Mouse (Mus musculus) embryonic facial prominence, embryonic 12.5 days (tissue): ENCODE measurements around the gene Syce3. TPM values are rescaled to one million over a fixed set of nuclear protein-coding genes. Genes with fewer than 3 reads are reported as not detected.
"Not testable (repeated sequence)": the region's sequence is repeated elsewhere in the genome, so short reads cannot be mapped to it uniquely, and the experiment has no call there.

ENCODE experiments used
- ATAC-seq: fragments of 200-750 bp; cut with Nextera tagmentation; 2 replicates; pipeline ENCODE4 v1.8.0; 2017; ENCODE audit not compliant: insufficient number of reproducible peaks, insufficient read depth, low FRiP score, low TSS enrichment
- H3K27ac ChIP-seq: fragments of 300-500 bp; sonication (generic); 2 replicates; pipeline ENCODE4 v1.5.1; 2016; ENCODE audit warnings: mild to moderate bottlenecking
- H3K27me3 ChIP-seq: fragments of 300-500 bp; sonication (generic); 2 replicates; pipeline ENCODE4 v1.6.1; 2016; ENCODE audit warnings: mild to moderate bottlenecking, moderate library complexity
- H3K36me3 ChIP-seq: fragments of 300-500 bp; sonication (generic); 2 replicates; pipeline ENCODE4 v1.6.1; 2016; ENCODE audit warnings: mild to moderate bottlenecking
- H3K4me1 ChIP-seq: fragments of 300-500 bp; sonication (generic); 2 replicates; pipeline ENCODE4 v1.6.1; 2016
- H3K4me2 ChIP-seq: fragments of 300-500 bp; sonication (generic); replicated peaks from 2 replicates; pipeline ENCODE4 v1.6.1; 2016; ENCODE audit warnings: mild to moderate bottlenecking, moderate library complexity
- H3K4me3 ChIP-seq: fragments of 300-500 bp; sonication (generic); 2 replicates; pipeline ENCODE4 v1.5.1; 2016; ENCODE audit warnings: mild to moderate bottlenecking
- H3K9ac ChIP-seq: fragments of 300-500 bp; sonication (generic); 2 replicates; pipeline ENCODE4 v1.6.1; 2016; ENCODE audit warnings: mild to moderate bottlenecking, moderate library complexity
- H3K9me3 ChIP-seq: fragments of 300-500 bp; sonication (generic); 2 replicates; pipeline ENCODE4 v1.6.1; 2016; ENCODE audit warnings: mild to moderate bottlenecking, moderate library complexity
- WGBS: fragments of 180-500 bp; shearing (Covaris S2); methylation state at CpG from one replicate; pipeline ENCODE4 v1.1.7; 2016; 5-methylcytosine and 5-hydroxymethylcytosine counted together
- polyA plus RNA-seq: library from polyadenylated mRNA; unstranded; fragments of >200 nt; fragmentation: Nextera tagmentation; extraction: Ambion mirVana; gene quantifications from 2 replicates; pipeline ENCODE4 v1.2.1, GENCODE M21; 2016

Syce3 gene
- polyA plus RNA-seq, 1 experiment from 2014 or later: not detected

DNA sequence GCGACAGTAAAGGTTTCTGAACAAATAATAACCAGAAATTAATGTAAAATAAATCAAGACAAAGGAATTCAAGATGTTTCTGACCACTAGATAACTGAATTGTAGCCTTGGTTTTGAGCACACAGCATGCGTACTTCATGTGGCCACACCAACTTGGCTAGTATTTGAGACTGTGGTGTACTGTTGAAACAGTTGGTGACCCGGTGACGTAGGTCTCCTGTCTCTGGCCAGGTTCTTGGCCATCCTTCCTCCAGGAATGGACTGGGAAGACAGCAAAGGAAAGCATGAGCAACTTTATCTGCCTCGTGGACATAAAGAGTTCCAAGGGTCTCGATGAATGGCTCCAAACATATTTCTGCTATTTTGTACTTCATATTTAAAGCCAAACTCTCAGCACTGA, 21.5 kb upstream of the Syce3 start:
- no peak overlapping the region for H3K4me3 ChIP-seq
- no peak for ATAC-seq
- no peak overlapping the region for H3K27ac ChIP-seq
- peaks cover 9% of the 10 kb centered on the region for H3K4me1 ChIP-seq
- no peak overlapping the region for H3K9ac ChIP-seq
- no peaks in the 10 kb centered on the region for H3K27me3 ChIP-seq
- peaks cover 8% of the 10 kb centered on the region; the same call in 1 of the 2 replicates for H3K36me3 ChIP-seq
- WGBS: 92% methylated on average over 6 of the region's 6 CpGs
- no peaks in the 10 kb centered on the region for H3K9me3 ChIP-seq
- H3K4me2 ChIP-seq: no peak overlapping the region

DNA sequence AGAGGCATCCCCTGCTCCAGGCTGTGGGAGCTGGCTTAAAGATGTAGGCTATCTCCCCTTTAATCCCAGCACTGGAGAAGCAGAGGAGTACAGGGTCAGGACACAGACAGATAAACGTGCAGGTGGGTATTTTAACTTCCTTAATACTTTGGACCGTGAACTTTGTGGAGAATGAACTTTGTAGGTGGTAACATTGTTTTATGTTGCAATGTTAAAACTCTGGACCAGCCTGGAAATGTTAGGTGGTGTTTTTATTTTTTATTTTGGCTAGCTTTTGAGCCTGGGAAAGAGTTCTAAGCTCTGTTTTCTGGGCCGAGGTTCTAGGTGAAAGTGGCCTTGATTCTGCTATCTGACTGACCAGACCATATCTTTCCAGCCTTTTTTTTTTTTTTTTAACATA, 21.0 kb upstream of the Syce3 start:
- H3K4me3 ChIP-seq: no peak overlapping the region
- H3K27ac ChIP-seq: no peak overlapping the region
- peaks cover 9% of the 10 kb centered on the region for H3K4me1 ChIP-seq
- H3K4me2 ChIP-seq: no peak overlapping the region
- peaks cover 14% of the 10 kb centered on the region for H3K36me3 ChIP-seq
- H3K9ac ChIP-seq: no peak overlapping the region
- H3K9me3 ChIP-seq: no peaks in the 10 kb centered on the region
- H3K27me3 ChIP-seq: no peaks in the 10 kb centered on the region
- ATAC-seq: no peak
- WGBS: 91% methylated on average over 3 of the region's 3 CpGs

DNA sequence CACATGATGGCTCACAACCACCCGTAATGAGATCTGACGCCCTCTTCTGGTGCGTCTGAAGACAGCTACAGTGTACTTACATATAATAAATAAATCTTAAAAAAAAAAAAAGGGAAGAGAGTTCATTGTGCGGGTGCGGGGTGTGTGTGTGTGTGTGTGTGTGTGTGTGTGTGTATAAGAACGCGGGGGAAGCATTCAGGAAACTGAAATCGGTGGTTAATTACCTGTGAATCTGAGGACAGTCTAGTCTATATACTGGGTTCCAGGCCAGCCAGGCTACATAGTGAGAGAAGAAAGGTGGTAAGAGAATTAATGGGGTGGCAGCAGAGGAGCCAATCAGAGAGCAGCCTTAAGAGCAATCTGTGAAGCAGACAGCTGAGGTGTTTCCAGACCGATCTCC, 20.5 kb upstream of the Syce3 start:
- not testable (repeated sequence) for H3K27me3 ChIP-seq, ATAC-seq, H3K4me3 ChIP-seq, H3K27ac ChIP-seq, H3K9ac ChIP-seq, H3K9me3 ChIP-seq, H3K4me2 ChIP-seq
- H3K36me3 ChIP-seq: peaks cover 19% of the 10 kb centered on the region
- WGBS: 85% methylated on average over 9 of the region's 9 CpGs
- peaks cover 12% of the 10 kb centered on the region for H3K4me1 ChIP-seq

DNA sequence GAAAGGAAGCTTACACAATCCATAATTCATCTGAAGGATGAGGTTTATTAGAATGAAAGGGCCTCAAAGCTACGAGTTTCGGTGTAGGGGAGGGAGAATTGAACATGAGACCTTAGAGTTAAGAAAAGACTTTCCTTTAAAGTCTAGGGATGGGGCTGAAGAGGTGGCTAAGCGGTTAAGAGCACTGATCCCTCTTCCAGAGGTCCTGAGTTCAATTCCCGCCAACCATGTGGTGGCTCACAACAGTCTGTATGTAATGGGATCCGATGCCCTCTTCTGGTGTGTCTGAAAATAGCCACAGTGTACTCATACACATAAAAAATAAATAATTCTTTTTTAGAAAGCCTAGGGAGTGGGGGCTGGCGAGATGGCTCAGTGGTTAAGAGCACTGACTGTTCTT, 20.0 kb upstream of the Syce3 start:
- 49% methylated on average over 6 of the region's 6 CpGs for WGBS
- Histone ChIP-seq H3K27me3 (0 out of 2 replicates have a peak, but pooled peaks cover 2% of the 10 kb centered on the region), H3K4me1 (peaks cover 16% of the 10 kb centered on the region), H3K36me3 (peaks cover 19% of the 10 kb centered on the region), H3K9ac (peak overlapping the region; percentile 79), H3K4me2 (peak overlapping the region; percentile 84), H3K4me3 (peak overlapping the region; percentile 67), H3K27ac (peak overlapping the region; percentile 93), H3K9me3 (no peaks in the 10 kb centered on the region)
- no peak for ATAC-seq

DNA sequence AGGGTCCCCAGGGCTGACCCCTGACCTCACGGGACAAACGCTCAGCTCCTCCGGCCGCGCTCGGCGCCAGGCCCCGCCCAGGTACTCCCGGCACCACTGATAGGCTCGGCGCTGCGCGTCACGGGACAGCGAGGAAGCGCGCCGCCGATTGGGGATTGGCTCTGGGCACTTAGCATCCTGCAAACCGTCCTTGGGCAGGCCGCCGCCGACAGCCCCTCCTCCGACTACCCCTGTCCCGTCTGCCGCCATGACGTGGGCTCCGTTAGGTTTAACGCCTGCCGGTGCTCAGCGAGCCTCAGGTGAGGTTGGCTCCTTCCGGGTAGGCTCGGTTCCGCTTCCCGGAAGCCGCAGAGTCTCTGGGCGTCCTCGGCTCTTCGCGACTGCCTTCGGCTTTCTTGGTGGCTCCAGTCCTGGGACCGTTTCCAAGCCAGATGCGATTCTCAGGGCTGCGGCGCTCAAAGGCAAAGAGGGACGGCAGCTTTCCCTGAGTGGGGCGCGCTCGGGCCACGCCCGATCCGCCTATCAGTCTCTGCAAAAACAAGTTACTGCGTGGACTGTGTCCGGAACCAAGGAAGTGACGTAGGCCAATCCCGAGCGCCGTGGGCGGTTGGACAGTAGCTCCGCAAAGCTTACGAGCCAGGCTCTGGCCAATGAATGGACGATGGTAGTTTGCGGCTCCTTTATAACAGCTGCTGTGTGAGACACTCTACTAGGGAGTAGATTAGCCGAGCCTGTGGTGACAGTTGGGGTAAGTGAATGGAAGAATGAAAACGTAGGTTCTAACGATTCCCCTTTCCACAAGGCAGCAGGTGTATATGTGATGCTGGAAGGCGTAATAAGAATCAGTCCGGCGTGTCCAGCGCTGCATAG, 19.3 kb upstream of the Syce3 start, which contains the start of the genes C730034F03Rik, Gm44502 and Chkb:
Gene C730034F03Rik, plus strand, starts transcription at position 238 of the 870 bp plus-strand sequence.
Gene Gm44502, minus strand, starts transcription at position 345 of the 870 bp plus-strand sequence.
Gene Chkb, minus strand, starts transcription at position 557 of the 870 bp plus-strand sequence.
- peak; percentile 89 for ATAC-seq

DNA sequence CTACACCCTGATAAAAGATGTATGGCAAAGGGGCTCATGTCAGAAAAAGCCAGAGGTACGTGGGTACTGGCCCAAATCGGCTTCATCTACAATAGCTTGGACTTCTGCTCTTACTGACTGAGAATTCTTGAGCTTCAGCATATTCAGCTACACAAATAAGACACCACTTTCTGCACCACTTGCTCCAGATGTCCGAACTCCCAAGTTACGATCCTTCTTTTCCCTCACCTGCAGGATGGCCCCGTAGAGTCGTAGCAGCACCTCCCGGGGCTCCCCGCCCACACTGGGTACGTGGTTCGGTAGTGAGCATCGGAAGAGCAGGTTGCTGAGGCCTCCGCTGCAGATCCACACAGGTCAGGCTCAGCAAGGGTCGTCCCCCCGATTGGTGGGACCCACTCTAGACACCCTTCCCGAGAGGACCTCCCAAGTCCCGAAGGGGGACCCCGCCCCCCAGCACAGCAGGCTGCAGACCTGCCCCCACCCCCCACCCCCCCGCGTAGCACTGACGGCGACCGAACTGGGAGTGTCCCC, 18.6 kb upstream of the Syce3 start:
- Histone ChIP-seq H3K4me2 (peak overlapping the region; percentile 84), H3K27ac (peak overlapping the region; percentile 93; the same call in 1 of the 2 replicates), H3K27me3 (0 out of 2 replicates have a peak, but pooled peaks cover 2% of the 10 kb centered on the region), H3K36me3 (peaks cover 19% of the 10 kb centered on the region), H3K4me1 (peaks cover 16% of the 10 kb centered on the region), H3K9me3 (no peaks in the 10 kb centered on the region), H3K9ac (peak overlapping the region; percentile 79), H3K4me3 (peak overlapping the region; percentile 67)
- peak; percentile 42; the same call in 1 of the 2 replicates for ATAC-seq
- WGBS: 5% methylated on average over 22 of the region's 22 CpGs

More for the DNA sequence above, 19.3 kb upstream of the Syce3 start, which contains the start of the genes C730034F03Rik, Gm44502 and Chkb:
- 0 out of 2 replicates have a peak, but pooled peaks cover 2% of the 10 kb centered on the region for H3K27me3 ChIP-seq
- peak within 1 kb of the TSS; percentile 79 for H3K9ac ChIP-seq
- H3K27ac ChIP-seq: peak within 1 kb of the TSS; percentile 93
- H3K4me1 ChIP-seq: peaks cover 16% of the 10 kb centered on the region
- no peaks in the 10 kb centered on the region for H3K9me3 ChIP-seq
- H3K36me3 ChIP-seq: peaks cover 19% of the 10 kb centered on the region
- H3K4me2 ChIP-seq: peak within 1 kb of the TSS; percentile 84
- under 1% methylated on average over 70 of the region's 70 CpGs for WGBS
- H3K4me3 ChIP-seq: peak within 1 kb of the TSS; percentile 67

DNA sequence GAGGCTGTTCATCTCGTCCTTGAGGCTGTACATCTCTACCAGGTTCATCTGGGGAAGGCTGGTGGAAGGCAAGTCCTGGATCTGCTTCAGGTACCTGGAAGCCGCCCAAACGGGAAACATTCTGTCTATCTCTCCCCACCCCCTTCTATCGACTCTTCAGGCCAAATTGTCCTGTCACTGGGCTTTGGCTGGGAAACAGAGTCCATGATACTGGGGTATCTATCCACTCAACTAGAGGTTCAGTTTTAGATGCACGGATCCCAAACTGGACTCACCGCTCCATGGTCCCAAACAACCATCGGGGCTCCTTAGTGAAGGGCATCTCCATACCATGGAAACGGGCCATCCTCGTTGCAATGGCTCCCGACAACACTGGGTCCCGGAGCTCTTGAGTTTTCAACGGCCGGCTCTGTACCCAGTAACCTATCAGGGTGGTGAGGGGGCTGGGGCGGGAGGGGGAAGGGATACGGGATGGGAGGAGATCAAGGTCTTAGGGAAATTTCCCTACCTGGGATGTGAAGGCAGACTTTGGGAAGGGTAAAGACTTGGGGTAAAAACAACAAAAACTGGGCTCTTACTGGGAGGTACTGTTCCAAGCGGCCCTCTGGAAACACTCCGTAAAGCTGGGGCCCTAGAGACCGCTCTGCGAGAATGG, 18.0 kb upstream of the Syce3 start:
- no peak for ATAC-seq

DNA sequence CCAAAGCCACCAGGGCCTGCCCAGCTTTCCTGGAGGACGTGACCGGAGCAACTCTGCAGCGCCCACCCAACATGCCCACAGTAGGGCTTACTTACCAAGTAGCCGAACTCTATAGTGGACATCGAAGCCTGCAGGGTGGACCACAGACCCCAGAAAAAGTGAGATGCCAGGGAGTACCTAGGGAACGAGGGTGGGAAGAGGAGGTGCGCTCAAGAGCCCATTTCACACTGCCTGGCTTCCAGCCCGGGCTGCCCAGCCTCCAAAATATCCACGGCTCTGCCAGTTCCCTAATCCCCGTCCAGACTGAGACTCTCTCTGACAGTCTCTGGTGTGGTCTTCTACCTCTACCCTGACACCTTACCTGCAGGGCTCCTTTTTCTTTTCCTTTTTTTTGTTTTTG, 16.4 kb upstream of the Syce3 start:
- no peak overlapping the region for H3K9ac ChIP-seq
- ATAC-seq: no peak
- no peaks in the 10 kb centered on the region for H3K9me3 ChIP-seq
- no peak overlapping the region for H3K4me2 ChIP-seq
- H3K27ac ChIP-seq: no peak overlapping the region
- 87% methylated on average over 10 of the region's 10 CpGs for WGBS
- H3K36me3 ChIP-seq: peaks cover 19% of the 10 kb centered on the region
- no peak overlapping the region for H3K4me3 ChIP-seq
- 0 out of 2 replicates have a peak, but pooled peaks cover 2% of the 10 kb centered on the region for H3K27me3 ChIP-seq
- H3K4me1 ChIP-seq: peaks cover 16% of the 10 kb centered on the region

More for the DNA sequence above, 18.0 kb upstream of the Syce3 start:
- Histone ChIP-seq H3K9me3 (no peaks in the 10 kb centered on the region), H3K27ac (no peak overlapping the region), H3K36me3 (peaks cover 19% of the 10 kb centered on the region), H3K4me2 (peak overlapping the region; percentile 84), H3K4me1 (peaks cover 16% of the 10 kb centered on the region), H3K4me3 (peak overlapping the region; percentile 67), H3K9ac (peak overlapping the region; percentile 79), H3K27me3 (0 out of 2 replicates have a peak, but pooled peaks cover 2% of the 10 kb centered on the region)
- 81% methylated on average over 19 of the region's 19 CpGs for WGBS

DNA sequence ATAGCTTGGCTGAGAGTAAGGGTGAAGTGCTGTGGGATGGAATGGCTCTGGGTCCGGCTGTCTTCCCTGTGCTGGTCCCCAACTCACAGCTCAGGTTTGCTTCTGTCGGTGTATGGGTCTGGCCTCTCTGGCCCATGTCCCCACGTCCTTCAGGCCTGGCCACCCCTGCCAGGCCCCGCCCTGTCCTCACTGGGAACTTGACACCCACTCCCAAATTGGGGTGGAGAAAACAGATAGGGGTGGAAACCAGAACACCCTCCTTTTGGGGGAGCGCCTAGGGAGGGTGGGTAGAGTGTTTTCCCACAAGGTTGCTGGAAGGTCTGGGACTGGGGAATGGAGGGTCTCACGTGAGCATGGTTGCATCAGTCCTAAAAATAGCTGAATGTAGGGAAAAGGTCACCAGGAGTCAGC, 15.4 kb upstream of the Syce3 start, which contains the start of gene Cpt1b:
Gene Cpt1b, minus strand, starts transcription at position 153 of the 411 bp plus-strand sequence.
- H3K4me2 ChIP-seq: 0 out of 2 replicates have a peak within 1 kb of the TSS, but pooled peaks have one; percentile 12
- no peak for ATAC-seq
- no peak within 1 kb of the TSS for H3K27ac ChIP-seq
- peaks cover 19% of the 10 kb centered on the region for H3K36me3 ChIP-seq
- 0 out of 2 replicates have a peak, but pooled peaks cover 2% of the 10 kb centered on the region for H3K27me3 ChIP-seq
- no peak within 1 kb of the TSS for H3K9ac ChIP-seq
- 24% methylated on average over 6 of the region's 6 CpGs for WGBS
- no peaks in the 10 kb centered on the region for H3K9me3 ChIP-seq
- no peak within 1 kb of the TSS for H3K4me3 ChIP-seq
- peaks cover 16% of the 10 kb centered on the region for H3K4me1 ChIP-seq

DNA sequence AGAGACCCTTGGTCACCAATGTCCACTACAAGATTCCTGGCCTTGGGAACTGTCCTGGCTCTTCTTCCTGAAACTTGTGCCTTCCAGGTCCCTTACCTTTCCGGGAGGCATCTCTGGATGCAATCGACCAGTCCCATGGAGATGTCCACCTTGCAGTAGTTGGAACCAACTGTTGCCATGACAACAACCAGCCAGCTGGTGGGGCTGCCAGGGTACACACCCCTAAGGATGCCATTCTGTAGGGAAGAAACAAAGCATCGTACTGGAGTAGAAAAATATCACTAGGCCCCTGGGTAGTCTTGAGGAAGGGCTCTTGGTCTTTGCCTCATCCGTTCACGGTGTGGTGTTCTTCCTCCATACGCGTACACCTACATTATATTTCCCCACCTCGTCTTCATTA, 14.3 kb upstream of the Syce3 start:
- ATAC-seq: no peak
- no peak overlapping the region for H3K4me2 ChIP-seq
- WGBS: 85% methylated on average over 8 of the region's 8 CpGs

DNA sequence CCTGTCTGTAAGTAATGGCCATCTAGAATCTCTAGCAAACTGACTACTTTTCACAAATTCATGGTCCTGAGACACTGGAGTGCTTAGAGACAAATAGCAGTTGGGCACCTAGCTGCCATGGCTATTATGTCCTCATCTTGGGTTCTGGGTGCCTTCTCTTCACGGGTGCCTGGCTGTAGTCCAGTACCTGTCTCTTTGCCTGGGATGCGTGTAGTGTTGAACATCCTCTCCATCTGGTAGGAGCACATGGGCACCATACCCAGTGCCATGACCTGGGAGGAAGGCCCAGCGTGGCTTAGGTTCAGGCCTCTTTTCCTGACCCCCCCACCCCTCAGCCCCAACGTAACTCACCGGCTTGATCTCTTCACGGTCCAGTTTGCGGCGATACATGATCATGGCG, 11.6 kb upstream of the Syce3 start:
- Histone ChIP-seq H3K4me2 (no peak overlapping the region), H3K4me1 (peaks cover 7% of the 10 kb centered on the region; the same call in 1 of the 2 replicates), H3K27me3 (0 out of 2 replicates have a peak, but pooled peaks cover 2% of the 10 kb centered on the region), H3K9ac (no peak overlapping the region), H3K36me3 (peaks cover 20% of the 10 kb centered on the region), H3K4me3 (no peak overlapping the region), H3K27ac (no peak overlapping the region), H3K9me3 (no peaks in the 10 kb centered on the region)
- no peak for ATAC-seq
- WGBS: 90% methylated on average over 9 of the region's 9 CpGs

More for the DNA sequence above, 14.3 kb upstream of the Syce3 start:
- Histone ChIP-seq H3K27me3 (0 out of 2 replicates have a peak, but pooled peaks cover 2% of the 10 kb centered on the region), H3K9me3 (no peaks in the 10 kb centered on the region), H3K27ac (no peak overlapping the region), H3K36me3 (peaks cover 22% of the 10 kb centered on the region), H3K4me1 (peaks cover 13% of the 10 kb centered on the region), H3K9ac (no peak overlapping the region), H3K4me3 (no peak overlapping the region)
